Mouse (Mus musculus) left cerebral cortex, adult 2 months (tissue): Measurements from ENCODE around the gene Nrxn3. TPM values are rescaled to one million over a fixed set of nuclear protein-coding genes. Genes with fewer than 3 reads are reported as not detected.

Experiments used
- DNase-seq, 2 experiments: peaks; one replicate each; pipeline ENCODE4 v3.0.0; 2021 to 2022; ENCODE audit warnings: low spot score in 2 of 2, mixed read lengths in 1 of 2; ENCODE audit errors: extremely low spot score in 1 of 2
- H3K27ac ChIP-seq: fragments of 200-600 bp; 2 replicates; pipeline ENCODE4 v1.8.1; 2022
- H3K4me3 ChIP-seq: fragments of 200-600 bp; 2 replicates; pipeline ENCODE4 v1.8.1; 2022
- CTCF ChIP-seq: fragments of 200-600 bp; IDR thresholded peaks from 2 replicates; pipeline ENCODE4 v1.8.1; 2022; ENCODE audit warnings: antibody characterized with exemption, mild to moderate bottlenecking, moderate library complexity
- intact Hi-C: fragments of 180-260 bp; cut with DNase I; formaldehyde crosslinking; loops from one replicate; pipeline ENCODE4 v1.15.1; 2025
- total RNA-seq, 2 experiments: library from RNA; stranded (reverse); gene quantifications; 2 replicates each; pipeline ENCODE4 v1.2.3; 2021

Gene Nrxn3
- total RNA-seq, 2 experiments from 2014 or later = 250 to 274 TPM

GRCm38 (mm10) chr12:90062219-90062618, 1339.5 kb downstream of the Nrxn3 start:
- intact Hi-C loops = loop anchor here (5.0 kb wide), 1 partner anchor 80 kb away; no protein-coding TSS in a partner anchor
- H3K27ac ChIP-seq = no peak overlapping the region

DNA sequence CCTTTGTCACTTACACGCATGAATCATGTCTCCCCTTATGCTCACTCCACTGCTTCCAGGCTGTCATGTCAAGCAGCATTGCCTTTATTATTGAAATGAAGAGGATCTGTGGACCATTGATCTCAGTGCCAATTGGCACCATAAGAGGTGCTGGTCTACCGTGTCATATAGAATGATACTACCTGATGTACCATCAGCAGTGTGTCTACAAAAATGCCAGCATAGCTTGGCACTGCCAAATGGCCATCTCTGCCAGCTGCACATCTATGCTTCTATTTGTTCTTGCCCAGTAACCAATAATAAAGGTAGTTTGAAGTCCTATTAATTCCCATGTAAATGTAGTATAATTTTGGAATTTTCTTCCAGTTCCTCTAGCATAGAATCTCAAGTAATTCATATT, 1340.8 kb downstream of the Nrxn3 start:
- TF ChIP-seq CTCF = no peak
- intact Hi-C loops = loop anchor here (5.0 kb wide), 1 partner anchor 79 kb away; no protein-coding TSS in a partner anchor
- no peak for DNase-seq
- Histone ChIP-seq H3K27ac (no peak overlapping the region), H3K4me3 (no peak overlapping the region)

More at GRCm38 (mm10) chr12:90062219-90062618, 1339.5 kb downstream of the Nrxn3 start:
- DNase-seq = no peak
- no peak for TF ChIP-seq CTCF
- H3K4me3 ChIP-seq = no peak overlapping the region

- H3K4me3 ChIP-seq = no peak overlapping the region
- TF ChIP-seq CTCF = no peak
- intact Hi-C loops = no loop called here
- no peak overlapping the region for H3K27ac ChIP-seq
- peak in 1 of 2 experiments; percentile 16 for DNase-seq
Observed at GRCm38 (mm10) chr12:90085862-90086261, 1363.2 kb downstream of the Nrxn3 start.

- intact Hi-C loops = no loop called here
- no peak overlapping the region for H3K27ac ChIP-seq
- no peak for TF ChIP-seq CTCF
- no peak overlapping the region for H3K4me3 ChIP-seq
- DNase-seq = no peak
Observed at GRCm38 (mm10) chr12:90095754-90096153, 1373.1 kb downstream of the Nrxn3 start.

DNA sequence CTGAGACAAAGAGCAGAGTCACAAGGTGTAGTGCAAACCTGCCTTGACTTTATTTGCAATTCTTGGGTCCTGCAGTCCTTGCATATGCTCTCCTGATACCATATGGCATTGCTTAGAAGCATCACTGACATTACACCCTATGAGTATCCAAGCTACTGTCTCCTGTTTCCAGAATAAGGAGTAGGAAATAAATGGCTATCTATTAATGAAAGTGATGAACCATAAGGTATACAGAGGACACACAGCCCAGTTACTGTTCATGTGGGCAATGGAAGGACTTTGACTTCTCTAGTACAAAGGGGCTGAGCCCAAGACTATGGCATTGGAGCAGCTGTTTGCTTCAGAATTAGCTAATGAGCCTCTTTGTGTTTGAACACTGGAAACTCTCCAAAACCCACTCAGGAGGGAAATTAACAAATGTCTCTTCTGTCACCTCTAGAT, 1390.7 kb downstream of the Nrxn3 start:
- TF ChIP-seq CTCF = no peak
- Histone ChIP-seq H3K4me3 (no peak overlapping the region), H3K27ac (no peak overlapping the region)
- DNase-seq = no peak
- intact Hi-C loops = no loop called here

GRCm38 (mm10) chr12:90131927-90132869, 1409.5 kb downstream of the Nrxn3 start:
- H3K27ac ChIP-seq = no peak overlapping the region
- no peak for DNase-seq
- intact Hi-C loops = no loop called here
- no peak for TF ChIP-seq CTCF
- no peak overlapping the region for H3K4me3 ChIP-seq

GRCm38 (mm10) chr12:90142011-90142410, 1419.3 kb downstream of the Nrxn3 start:
- peak overlapping the region; percentile 87 for H3K27ac ChIP-seq
- DNase-seq = peak; percentile 45 to 49
- no peak for TF ChIP-seq CTCF
- intact Hi-C loops = loop anchor here (2.0 to 5.0 kb wide), 2 partner anchors 80 to 165 kb away; no protein-coding TSS in a partner anchor
- no peak overlapping the region for H3K4me3 ChIP-seq

DNA sequence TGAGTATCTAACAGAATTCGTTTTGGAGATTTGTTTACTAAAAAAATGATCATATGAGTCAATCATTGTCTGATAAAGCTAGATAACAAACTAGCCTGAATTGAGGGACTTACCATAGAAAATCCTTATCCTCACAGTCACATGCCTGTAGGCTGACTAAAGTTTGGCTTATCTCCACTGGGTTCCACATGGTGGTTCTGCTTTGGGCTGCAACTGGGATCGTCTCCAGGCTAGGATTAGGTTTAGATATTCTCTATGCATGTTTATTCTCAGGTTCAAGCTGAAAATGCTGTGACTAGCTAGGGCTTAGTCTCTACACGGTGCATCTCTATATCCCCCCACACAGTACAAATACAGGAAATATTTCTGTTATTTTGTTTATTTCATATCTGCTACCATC, 1421.6 kb downstream of the Nrxn3 start:
- intact Hi-C loops = loop anchor here (5.0 kb wide), 1 partner anchor 82 kb away; no protein-coding TSS in a partner anchor
- Histone ChIP-seq H3K27ac (peak overlapping the region; percentile 87), H3K4me3 (no peak overlapping the region)
- TF ChIP-seq CTCF = no peak
- no peak for DNase-seq

DNA sequence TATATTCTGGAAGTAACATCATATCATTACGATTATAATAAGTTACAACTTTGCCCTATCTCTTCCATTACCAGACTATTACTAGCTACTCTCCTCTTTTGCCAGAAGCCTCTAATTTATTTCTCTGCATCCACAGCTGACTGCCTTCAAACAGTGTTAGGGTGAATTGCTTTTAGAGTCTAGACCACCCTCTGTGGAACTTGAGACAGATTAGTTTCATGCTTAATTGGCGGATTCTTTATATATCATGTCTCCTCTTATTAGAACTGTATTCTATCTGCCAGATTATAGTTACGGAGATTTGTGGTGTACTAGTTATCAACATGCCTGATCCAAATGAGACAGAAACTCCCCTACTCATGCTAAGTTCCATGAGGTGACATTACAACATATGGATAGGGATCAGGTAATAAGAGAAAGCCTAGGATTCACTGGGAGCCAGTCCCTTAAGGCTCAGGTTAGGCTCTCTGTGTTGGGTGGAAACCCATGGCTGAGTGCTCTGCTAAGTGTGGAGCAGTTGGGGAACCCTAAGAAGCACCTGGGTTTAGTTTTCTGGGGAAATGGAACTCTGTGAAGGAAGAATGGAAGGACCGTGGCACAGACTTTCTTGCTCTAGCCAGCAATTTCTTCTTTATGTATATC, 1435.6 kb downstream of the Nrxn3 start:
- intact Hi-C loops = loop anchor here (10.0 kb wide), 1 partner anchor 343 kb away; no protein-coding TSS in a partner anchor

GRCm38 (mm10) chr12:90159911-90160310, 1437.2 kb downstream of the Nrxn3 start:
- Histone ChIP-seq H3K4me3 (no peak overlapping the region), H3K27ac (no peak overlapping the region)
- intact Hi-C loops = loop anchor here (10.0 kb wide), 1 partner anchor 345 kb away; no protein-coding TSS in a partner anchor
- no peak for TF ChIP-seq CTCF
- DNase-seq = no peak

More for the DNA sequence above, 1435.6 kb downstream of the Nrxn3 start:
- H3K4me3 ChIP-seq = no peak overlapping the region
- DNase-seq = no peak
- no peak overlapping the region for H3K27ac ChIP-seq
- TF ChIP-seq CTCF = no peak

DNA sequence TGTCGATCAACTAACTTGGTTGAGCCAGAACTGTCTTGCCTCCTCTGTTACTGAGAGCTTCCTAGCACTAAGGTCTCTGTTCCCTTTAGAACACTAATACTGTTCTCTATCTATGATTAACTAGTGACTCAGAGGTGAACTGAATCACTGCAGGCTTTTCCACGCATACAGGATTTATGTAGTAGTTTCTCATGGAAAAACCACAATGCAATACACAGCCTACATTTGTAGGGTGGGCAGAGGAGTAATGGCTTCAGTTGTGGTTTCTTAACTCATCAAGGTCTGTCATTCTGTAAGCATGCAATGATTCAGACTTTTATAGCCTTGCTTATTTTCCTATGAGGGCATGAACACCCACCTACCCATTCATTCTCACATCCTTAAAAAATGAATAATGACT, 1443.4 kb downstream of the Nrxn3 start:
- DNase-seq = no peak
- TF ChIP-seq CTCF = no peak
- intact Hi-C loops = no loop called here
- Histone ChIP-seq H3K4me3 (no peak overlapping the region), H3K27ac (no peak overlapping the region)

GRCm38 (mm10) chr12:90181566-90181965, 1458.9 kb downstream of the Nrxn3 start:
- intact Hi-C loops = no loop called here
- Histone ChIP-seq H3K4me3 (no peak overlapping the region), H3K27ac (no peak overlapping the region)
- TF ChIP-seq CTCF = no peak
- no peak for DNase-seq
